Mouse (Mus musculus): ENCODE data around the gene Katnbl1.
"Not testable (repeated sequence)": the region's sequence is repeated elsewhere in the genome, so short reads cannot be mapped to it uniquely, and the experiment has no call there.

GRCm38 (mm10) chr2:112448046-112448445, 69.0 kb downstream of the Katnbl1 start:
- TF ChIP-seq POLR2A (IDR thresholded peaks at IDR 0.05; ENCODE audit: insufficient read length, low read depth); REST (IDR thresholded peaks at IDR 0.05; ENCODE audit: insufficient read depth, insufficient read length): not testable (repeated sequence)
